Mouse (Mus musculus): ENCODE results near the gene Gm14412. TPM values are rescaled to one million over a fixed set of nuclear protein-coding genes. Genes with fewer than 3 reads are reported as not detected.
"Not testable (repeated sequence)": the region's sequence is repeated elsewhere in the genome, so short reads cannot be mapped to it uniquely, and the experiment has no call there.

The Gm14412 gene
- polyA plus RNA-seq, 1 experiment from 2014 or later: 0.40 TPM

DNA sequence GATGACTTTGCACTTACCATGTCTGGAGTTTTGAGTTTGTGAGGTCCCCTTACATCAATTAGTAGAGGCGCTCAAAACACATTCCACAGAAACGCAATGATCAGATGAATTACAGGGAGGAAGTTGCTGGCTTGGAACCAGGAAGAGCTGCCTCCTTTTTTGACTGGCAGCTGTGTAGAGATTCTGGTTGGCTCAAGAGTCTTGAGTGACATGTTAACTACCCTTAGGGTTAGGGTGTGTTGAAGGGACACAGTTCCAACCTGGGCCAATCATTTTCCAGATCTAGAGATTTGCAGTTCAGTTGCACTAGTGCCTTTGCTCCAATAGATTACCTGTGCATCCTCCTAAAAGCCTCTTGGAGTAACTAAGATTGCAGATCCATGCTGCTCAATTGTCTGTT, 51.9 kb downstream of the Gm14412 start:
- not testable (repeated sequence) for H3K9ac ChIP-seq (ENCODE audit: low read depth, low read length); H3K4me1 ChIP-seq (ENCODE audit: control insufficient read depth, insufficient read depth, low read length); ATAC-seq (replicated peaks; ENCODE audit: insufficient number of reproducible peaks, low FRiP score, low TSS enrichment); H3K36me3 ChIP-seq (ENCODE audit: control insufficient read depth, insufficient read depth, low read length); H3K27ac ChIP-seq (ENCODE audit: low read depth, low read length); H3K4me3 ChIP-seq (ENCODE audit: low read depth, low read length); H3K9me3 ChIP-seq (replicated peaks; ENCODE audit: control insufficient read depth, low read length); H3K27me3 ChIP-seq (ENCODE audit: control insufficient read depth, insufficient read depth, low read length); H3K4me2 ChIP-seq
- WGBS (ENCODE audit: insufficient replicate concordance): 75% methylated on average over 2 of the region's 2 CpGs

DNA sequence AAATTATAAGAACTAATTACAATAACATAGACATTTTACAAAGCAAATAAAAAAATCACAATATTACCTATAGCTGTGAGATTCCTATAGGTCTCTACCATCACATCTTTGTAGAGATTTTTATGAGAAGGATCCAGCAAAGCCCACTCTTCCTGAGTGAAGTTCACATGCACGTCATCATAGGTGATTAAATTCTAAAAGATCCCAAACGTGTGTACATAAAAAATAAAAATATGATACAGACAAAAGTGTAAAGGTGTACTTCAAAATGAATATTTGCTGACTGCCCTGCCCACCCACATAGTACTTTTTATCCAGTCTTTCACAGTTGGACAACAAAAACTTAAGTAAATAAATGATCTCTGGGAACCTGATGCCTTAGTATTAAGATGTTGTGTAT, 57.2 kb downstream of the Gm14412 start, which contains the start of gene Gm14409:
TSS of gene Gm14409 (minus strand) at position 101 of the 400 bp plus-strand sequence.
- ATAC-seq (replicated peaks; ENCODE audit: insufficient number of reproducible peaks, low FRiP score, low TSS enrichment); H3K9ac ChIP-seq (ENCODE audit: low read depth, low read length); H3K4me3 ChIP-seq (ENCODE audit: low read depth, low read length); H3K36me3 ChIP-seq (ENCODE audit: control insufficient read depth, insufficient read depth, low read length); H3K27me3 ChIP-seq (ENCODE audit: control insufficient read depth, insufficient read depth, low read length); H3K27ac ChIP-seq (ENCODE audit: low read depth, low read length); H3K4me2 ChIP-seq; H3K4me1 ChIP-seq (ENCODE audit: control insufficient read depth, insufficient read depth, low read length); H3K9me3 ChIP-seq (replicated peaks; ENCODE audit: control insufficient read depth, low read length): not testable (repeated sequence)
- no CpG with 5 or more reads among the region's 2 CpGs for WGBS (ENCODE audit: insufficient replicate concordance)

Other genes with a start within 250 kb of the Gm14412 start
- not detected in 2 replicates for gene Gm14401, start 250.0 kb downstream of the Gm14412 start, polyA plus RNA-seq (2014; fragmentation: Nextera tagmentation; extraction: Ambion mirVana)
- 24.0 and 24.4 TPM in 2 replicates for gene Gm14410, start 117.9 kb downstream of the Gm14412 start, polyA plus RNA-seq (2014; fragmentation: Nextera tagmentation; extraction: Ambion mirVana)
- gene Gm14409, start 57.3 kb downstream of the Gm14412 start, polyA plus RNA-seq (2014; fragmentation: Nextera tagmentation; extraction: Ambion mirVana): not detected in 2 replicates
- 7.7 and 8.8 TPM in 2 replicates for gene Gm14418, start 74.0 kb upstream of the Gm14412 start, polyA plus RNA-seq (2014; fragmentation: Nextera tagmentation; extraction: Ambion mirVana)
- gene Zfp970, start 140.4 kb upstream of the Gm14412 start, polyA plus RNA-seq (2014; fragmentation: Nextera tagmentation; extraction: Ambion mirVana): 13.6 and 16.0 TPM in 2 replicates
- gene Gm14403, start 173.9 kb upstream of the Gm14412 start, polyA plus RNA-seq (2014; fragmentation: Nextera tagmentation; extraction: Ambion mirVana): 8.1 TPM in 2 replicates